Mouse (Mus musculus): ENCODE data around the gene Dnajc12.
A peak's percentile ranks its signal among the peaks of the same experiment; 100 is the strongest.
"Not testable (repeated sequence)": the region's sequence is repeated elsewhere in the genome, so short reads cannot be mapped to it uniquely, and the experiment has no call there.

Dnajc12 gene

DNA sequence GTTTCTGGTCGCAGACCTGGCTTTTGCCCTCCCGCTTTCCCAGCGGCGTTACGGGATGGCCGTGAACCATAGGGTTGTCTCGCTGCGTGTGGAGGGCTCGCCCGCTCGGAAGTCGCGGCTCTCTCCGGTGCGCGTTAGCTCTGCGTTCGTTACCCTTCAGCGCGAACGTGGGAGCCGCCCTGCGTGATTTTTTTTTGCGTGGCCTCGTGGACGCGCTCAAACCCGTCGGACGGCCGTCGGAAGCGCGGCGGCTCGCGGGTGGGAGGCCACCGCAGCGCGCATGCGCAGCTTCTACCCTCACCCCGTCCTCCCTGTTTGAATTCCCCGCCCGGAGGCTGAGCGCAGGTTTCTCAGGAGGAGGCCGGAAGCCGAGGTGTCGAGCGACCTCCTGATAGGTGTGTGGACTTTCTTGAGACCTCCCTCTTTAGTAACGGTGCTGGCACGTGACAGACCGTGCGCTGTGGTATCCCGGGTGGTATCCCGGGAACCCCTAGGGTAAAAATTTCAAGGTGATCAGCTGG is 47.6 kb downstream of the Dnajc12 start, which contains the start of gene Ctnna3:
TSS of gene Ctnna3 (plus strand) at position 314 of the 521 bp plus-strand sequence.
- peak; percentile 94 to 95 for DNase-seq (ENCODE audit: low spot score in 2 of 2)

GRCm38 (mm10) chr10:63431221-63431736 is 49.0 kb downstream of the Dnajc12 start:
- no peak for DNase-seq (ENCODE audit: low spot score in 2 of 2)

DNA sequence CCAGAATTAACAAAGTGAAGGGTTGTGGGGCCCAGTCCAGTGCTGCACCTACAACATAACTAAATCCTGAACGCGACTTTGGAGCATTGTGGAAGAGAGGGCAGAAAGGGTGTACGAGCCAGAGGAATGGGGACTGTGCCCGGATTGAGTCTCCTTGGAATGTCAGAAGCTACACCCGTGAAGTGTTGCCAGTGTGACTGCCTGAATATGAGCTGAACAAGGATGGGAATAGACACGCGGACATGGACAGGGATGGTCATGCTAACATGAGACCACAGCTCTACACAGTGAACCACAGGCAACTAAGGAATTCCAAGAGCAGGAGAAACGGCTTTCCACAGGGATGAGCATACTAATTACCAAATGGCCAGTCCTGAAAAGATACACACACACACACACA is 49.9 kb downstream of the Dnajc12 start:
- no peak for DNase-seq (ENCODE audit: low spot score in 2 of 2)

DNA sequence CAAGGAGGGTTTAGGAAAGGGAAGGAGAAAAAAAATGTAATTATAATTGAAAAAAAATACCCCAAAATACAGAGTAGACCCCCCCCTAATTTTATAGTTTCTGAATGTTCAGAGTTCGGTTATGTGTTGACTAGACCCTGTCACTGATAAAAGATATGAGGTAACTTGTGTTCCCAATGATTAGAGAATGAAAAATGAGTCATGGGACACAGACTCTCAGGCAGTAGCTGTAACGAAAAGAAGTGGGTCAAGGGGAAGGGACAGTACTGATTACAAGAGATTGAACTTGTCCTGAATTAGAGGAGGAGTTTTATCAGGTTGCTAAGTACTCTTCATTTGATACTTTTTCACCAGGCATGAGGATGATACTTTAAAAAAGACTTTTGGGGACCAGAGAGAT is 50.6 kb downstream of the Dnajc12 start:
- DNase-seq (ENCODE audit: low spot score in 2 of 2): no peak

- DNase-seq (ENCODE audit: low spot score in 2 of 2): no peak
Measured at GRCm38 (mm10) chr10:63438736-63439262, 56.6 kb downstream of the Dnajc12 start.

GRCm38 (mm10) chr10:63439694-63440228 is 57.5 kb downstream of the Dnajc12 start:
- no peak for DNase-seq (ENCODE audit: low spot score in 2 of 2)

GRCm38 (mm10) chr10:63444602-63445387 is 62.6 kb downstream of the Dnajc12 start:
- DNase-seq (ENCODE audit: low spot score in 2 of 2): not testable (repeated sequence)

- DNase-seq (ENCODE audit: low spot score in 2 of 2): no peak
Measured at GRCm38 (mm10) chr10:63453926-63454325, 71.7 kb downstream of the Dnajc12 start.

DNA sequence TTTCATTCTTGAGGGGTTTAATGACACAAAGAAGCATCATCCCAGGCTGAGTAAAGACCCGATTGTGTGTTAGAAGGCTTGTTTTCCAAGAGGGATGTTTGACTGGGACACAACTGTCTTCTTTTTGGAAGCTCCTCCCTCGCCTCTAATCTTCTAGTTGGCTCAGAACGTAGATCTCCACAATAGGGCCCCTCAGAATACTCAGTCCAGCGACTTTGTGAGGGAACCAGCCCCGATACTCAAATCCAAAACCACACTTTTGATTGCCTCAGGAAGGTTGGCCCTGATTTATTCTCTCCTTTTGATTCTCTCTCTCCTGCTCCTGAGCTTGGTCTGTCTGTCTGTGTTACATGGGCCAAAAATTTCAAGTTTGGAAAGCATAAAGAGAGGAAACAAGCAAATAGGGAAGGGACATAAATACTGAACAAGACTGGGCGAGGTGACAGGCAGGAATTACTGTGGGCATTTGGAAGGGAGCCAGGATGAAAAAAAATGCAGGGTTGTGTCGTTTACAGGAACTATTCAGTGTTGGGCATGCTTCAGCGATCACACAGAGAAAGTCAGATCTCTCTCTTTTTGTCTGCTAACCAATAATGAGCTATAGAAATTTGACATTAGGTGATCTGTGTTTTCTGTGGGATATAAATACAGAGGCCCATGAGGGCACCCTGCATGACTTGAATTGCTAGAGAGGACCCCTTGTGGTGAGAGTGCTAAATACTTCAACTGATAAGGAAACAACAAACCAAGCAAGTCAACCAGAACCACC is 73.1 kb downstream of the Dnajc12 start:
- DNase-seq (ENCODE audit: low spot score in 2 of 2): no peak

DNA sequence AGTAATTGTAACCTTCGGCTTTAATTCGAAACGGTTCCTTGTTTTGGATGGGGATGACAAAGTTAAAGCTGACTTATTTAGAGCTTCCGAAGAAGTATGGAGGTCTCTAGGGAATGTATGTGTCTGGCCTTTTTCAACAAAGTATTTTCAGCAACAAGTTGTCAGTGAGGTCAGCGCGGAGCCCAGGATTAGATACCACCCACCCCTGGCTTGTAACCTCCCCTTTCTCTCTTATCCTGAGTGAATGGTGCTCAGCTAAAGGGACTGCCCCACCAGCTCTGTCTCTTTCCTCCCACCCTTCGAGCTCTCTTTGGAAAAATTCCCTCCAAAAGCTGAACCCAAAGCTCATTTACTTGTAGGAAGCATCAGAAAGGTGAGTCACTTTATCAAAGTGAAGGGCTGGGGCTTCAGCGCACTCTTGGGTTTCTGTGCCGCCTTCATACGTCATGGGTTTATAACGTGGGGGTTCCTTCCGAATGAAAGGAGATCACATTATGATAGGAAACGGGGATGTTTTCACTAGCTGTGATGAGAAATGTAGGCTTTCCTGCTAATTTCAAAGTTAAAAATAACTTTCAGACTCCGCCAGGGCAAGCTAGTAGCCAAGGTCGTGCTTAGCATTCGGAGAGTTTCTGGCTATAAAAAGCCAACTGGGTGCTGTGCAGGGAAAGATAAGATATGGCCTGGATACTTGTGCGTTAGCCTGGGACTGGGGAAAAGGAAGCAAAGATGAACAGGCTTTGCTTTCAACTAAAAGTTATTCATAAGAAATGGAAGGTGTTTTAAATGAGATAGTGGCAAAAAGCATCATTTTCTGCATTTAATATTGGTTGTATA is 75.3 kb downstream of the Dnajc12 start:
- DNase-seq (ENCODE audit: low spot score in 2 of 2): no peak
